Mouse (Mus musculus): ENCODE data around the gene Adck1. TPM values are rescaled to one million over a fixed set of nuclear protein-coding genes. Genes with fewer than 3 reads are reported as not detected.
A peak's percentile ranks its signal among the peaks of the same experiment; 100 is the strongest.

The Adck1 gene
- polyA plus RNA-seq, 1 experiment from 2014 or later = 24.8 TPM

GRCm38 (mm10) chr12:88454701-88455410, 94.5 kb downstream of the Adck1 start:
- 39% methylated on average over 12 of the region's 12 CpGs for WGBS
- no peak for TF ChIP-seq CTCF (IDR thresholded peaks at IDR 0.05; ENCODE audit: low read depth)

DNA sequence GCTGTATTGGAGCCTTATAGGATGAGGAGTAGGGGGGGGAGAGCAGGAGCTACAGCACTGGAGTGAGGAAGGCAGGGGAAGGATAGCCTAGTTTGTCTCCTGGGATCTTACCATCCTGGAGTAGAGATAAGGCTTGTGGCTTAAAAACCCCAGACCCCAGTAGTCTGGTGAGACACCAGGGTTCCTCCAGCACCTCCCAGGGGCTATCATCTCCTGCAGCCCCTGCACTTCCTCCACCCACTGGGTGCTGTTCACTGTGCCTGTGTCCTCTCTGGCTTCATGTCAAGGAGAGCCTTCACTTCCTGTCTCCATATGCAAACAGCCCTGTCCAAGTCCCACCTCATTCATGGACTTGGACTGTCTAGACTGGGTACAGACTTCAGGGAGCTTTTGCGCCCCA, 96.7 kb downstream of the Adck1 start:
- no peak for ATAC-seq (replicated peaks; ENCODE audit: low FRiP score, low read depth)

More at GRCm38 (mm10) chr12:88454701-88455410, 94.5 kb downstream of the Adck1 start:
- Histone ChIP-seq H3K36me3 (ENCODE audit: insufficient read depth, low read length) (peaks cover 11% of the 10 kb centered on the region; the same call in 1 of the 2 replicates), H3K4me2 (ENCODE audit: low read length) (no peak overlapping the region), H3K27me3 (ENCODE audit: insufficient read depth, low read length) (no peaks in the 10 kb centered on the region), H3K9me3 (replicated peaks; ENCODE audit: low read length) (no peaks in the 10 kb centered on the region), H3K4me1 (replicated peaks; ENCODE audit: insufficient read depth, low read length) (peaks cover 3% of the 10 kb centered on the region; the same call in 1 of the 2 replicates), H3K27ac (no peak overlapping the region), H3K4me3 (replicated peaks; ENCODE audit: low read depth, low read length) (no peak overlapping the region), H3K9ac (ENCODE audit: low read depth, low read length) (no peak overlapping the region)
- peak; percentile 73 for ATAC-seq (replicated peaks; ENCODE audit: low FRiP score, low read depth)
- DNase-seq (ENCODE audit: low spot score) = peak; percentile 41

DNA sequence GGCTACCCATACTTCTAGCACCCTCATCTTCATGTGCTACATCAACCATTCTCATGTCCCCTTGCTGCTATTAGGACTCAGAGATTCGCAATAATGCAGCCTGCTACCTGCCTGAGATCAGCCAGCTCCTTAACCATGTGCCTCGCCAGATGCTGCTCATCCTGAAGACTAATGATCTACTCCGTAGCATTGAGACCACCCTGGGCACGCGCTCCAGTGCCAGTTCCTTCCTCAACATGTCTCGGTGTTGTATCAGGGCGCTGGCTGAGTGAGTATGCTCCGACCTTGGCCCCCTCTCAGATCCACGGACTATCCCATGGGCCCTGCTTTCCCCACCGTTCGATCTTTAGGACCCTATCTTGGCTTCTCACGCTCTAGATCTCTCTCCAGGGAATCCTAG, 98.6 kb downstream of the Adck1 start:
- 94% methylated on average over 12 of the region's 12 CpGs for WGBS
- H3K4me3 ChIP-seq (replicated peaks; ENCODE audit: low read depth, low read length) = no peak overlapping the region
- TF ChIP-seq CTCF (IDR thresholded peaks at IDR 0.05; ENCODE audit: low read depth) = no peak
- H3K27me3 ChIP-seq (ENCODE audit: insufficient read depth, low read length) = no peaks in the 10 kb centered on the region
- H3K36me3 ChIP-seq (ENCODE audit: insufficient read depth, low read length) = 0 out of 2 replicates have a peak, but pooled peaks cover 4% of the 10 kb centered on the region
- peaks cover 3% of the 10 kb centered on the region; the same call in 1 of the 2 replicates for H3K4me1 ChIP-seq (replicated peaks; ENCODE audit: insufficient read depth, low read length)
- H3K9me3 ChIP-seq (replicated peaks; ENCODE audit: low read length) = no peaks in the 10 kb centered on the region
- H3K9ac ChIP-seq (ENCODE audit: low read depth, low read length) = no peak overlapping the region
- ATAC-seq (replicated peaks; ENCODE audit: low FRiP score, low read depth) (no peak), DNase-seq (ENCODE audit: low spot score) (no peak)
- H3K27ac ChIP-seq = no peak overlapping the region
- no peak overlapping the region for H3K4me2 ChIP-seq (ENCODE audit: low read length)

More for the DNA sequence above, 96.7 kb downstream of the Adck1 start:
- H3K27ac ChIP-seq = no peak overlapping the region
- no peaks in the 10 kb centered on the region for H3K9me3 ChIP-seq (replicated peaks; ENCODE audit: low read length)
- 94% methylated on average over 1 of the region's 1 CpGs for WGBS
- no peak overlapping the region for H3K9ac ChIP-seq (ENCODE audit: low read depth, low read length)
- peaks cover 3% of the 10 kb centered on the region; the same call in 1 of the 2 replicates for H3K4me1 ChIP-seq (replicated peaks; ENCODE audit: insufficient read depth, low read length)
- no peak overlapping the region for H3K4me3 ChIP-seq (replicated peaks; ENCODE audit: low read depth, low read length)
- TF ChIP-seq CTCF (IDR thresholded peaks at IDR 0.05; ENCODE audit: low read depth) = no peak
- H3K4me2 ChIP-seq (ENCODE audit: low read length) = no peak overlapping the region
- no peaks in the 10 kb centered on the region for H3K27me3 ChIP-seq (ENCODE audit: insufficient read depth, low read length)
- H3K36me3 ChIP-seq (ENCODE audit: insufficient read depth, low read length) = 0 out of 2 replicates have a peak, but pooled peaks cover 4% of the 10 kb centered on the region
- no peak for DNase-seq (ENCODE audit: low spot score)

- no peak for TF ChIP-seq CTCF (IDR thresholded peaks at IDR 0.05; ENCODE audit: low read depth)
- H3K9me3 ChIP-seq (replicated peaks; ENCODE audit: low read length) = no peaks in the 10 kb centered on the region
- H3K36me3 ChIP-seq (ENCODE audit: insufficient read depth, low read length) = 0 out of 2 replicates have a peak, but pooled peaks cover 4% of the 10 kb centered on the region
- H3K9ac ChIP-seq (ENCODE audit: low read depth, low read length) = no peak overlapping the region
- H3K4me1 ChIP-seq (replicated peaks; ENCODE audit: insufficient read depth, low read length) = peaks cover 3% of the 10 kb centered on the region; the same call in 1 of the 2 replicates
- whole genome bisulfite sequencing = 79% methylated on average over 1 of the region's 1 CpGs
- ATAC-seq (replicated peaks; ENCODE audit: low FRiP score, low read depth) (no peak), DNase-seq (ENCODE audit: low spot score) (no peak)
- H3K27me3 ChIP-seq (ENCODE audit: insufficient read depth, low read length) = no peaks in the 10 kb centered on the region
- H3K4me2 ChIP-seq (ENCODE audit: low read length) = no peak overlapping the region
- H3K4me3 ChIP-seq (replicated peaks; ENCODE audit: low read depth, low read length) = no peak overlapping the region
- H3K27ac ChIP-seq = no peak overlapping the region
Observed at GRCm38 (mm10) chr12:88459461-88459860, 99.1 kb downstream of the Adck1 start.

GRCm38 (mm10) chr12:88461026-88461425, 100.7 kb downstream of the Adck1 start:
- H3K27ac ChIP-seq = no peak overlapping the region
- no peak for ATAC-seq (replicated peaks; ENCODE audit: low FRiP score, low read depth)
- no peaks in the 10 kb centered on the region for H3K27me3 ChIP-seq (ENCODE audit: insufficient read depth, low read length)
- H3K4me3 ChIP-seq (replicated peaks; ENCODE audit: low read depth, low read length) = no peak overlapping the region
- H3K4me1 ChIP-seq (replicated peaks; ENCODE audit: insufficient read depth, low read length) = no peaks in the 10 kb centered on the region
- no peaks in the 10 kb centered on the region for H3K9me3 ChIP-seq (replicated peaks; ENCODE audit: low read length)
- DNase-seq (ENCODE audit: low spot score) = no peak
- TF ChIP-seq CTCF (IDR thresholded peaks at IDR 0.05; ENCODE audit: low read depth) = no peak
- 90% methylated on average over 6 of the region's 6 CpGs for WGBS
- no peak overlapping the region for H3K9ac ChIP-seq (ENCODE audit: low read depth, low read length)
- H3K36me3 ChIP-seq (ENCODE audit: insufficient read depth, low read length) = no peaks in the 10 kb centered on the region
- no peak overlapping the region for H3K4me2 ChIP-seq (ENCODE audit: low read length)

DNA sequence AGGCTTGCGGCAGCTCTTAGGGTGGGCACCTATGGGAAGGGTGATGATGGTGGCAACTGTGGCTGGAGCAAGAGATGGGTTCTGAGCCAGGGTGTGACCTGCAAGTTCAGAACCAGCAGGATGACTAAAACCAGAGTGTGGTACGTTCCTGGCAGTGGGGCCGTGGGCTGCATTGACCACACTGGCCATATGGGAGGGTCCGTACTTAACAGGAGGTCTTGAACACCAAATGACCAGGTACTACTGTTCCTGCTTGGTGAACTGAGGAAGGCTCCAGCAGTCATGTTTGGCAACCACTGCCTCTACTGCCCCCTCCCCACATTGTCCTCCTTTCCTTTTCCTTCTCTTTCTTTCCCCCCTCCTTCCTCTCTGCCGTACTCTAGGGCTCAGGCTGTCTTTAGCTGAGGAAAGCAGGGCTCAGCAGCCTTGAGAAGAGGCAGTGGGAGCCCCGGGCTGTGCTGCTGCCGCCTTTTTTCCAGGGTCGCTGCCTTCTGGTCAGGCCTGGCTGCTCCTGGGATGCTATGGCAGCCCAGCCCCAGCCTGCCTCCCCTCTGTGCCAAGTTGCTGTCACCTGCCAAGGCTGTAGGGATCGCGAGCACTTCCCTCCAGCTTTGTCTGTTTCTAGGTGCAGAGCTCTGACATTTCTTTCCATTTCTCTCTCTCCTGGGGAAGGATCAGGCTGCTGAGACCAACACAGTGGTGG, 103.4 kb downstream of the Adck1 start:
- Histone ChIP-seq H3K36me3 (ENCODE audit: insufficient read depth, low read length) (no peaks in the 10 kb centered on the region), H3K9me3 (replicated peaks; ENCODE audit: low read length) (no peaks in the 10 kb centered on the region), H3K4me1 (replicated peaks; ENCODE audit: insufficient read depth, low read length) (no peaks in the 10 kb centered on the region), H3K27me3 (ENCODE audit: insufficient read depth, low read length) (no peaks in the 10 kb centered on the region), H3K4me3 (replicated peaks; ENCODE audit: low read depth, low read length) (no peak overlapping the region), H3K9ac (ENCODE audit: low read depth, low read length) (no peak overlapping the region), H3K4me2 (ENCODE audit: low read length) (no peak overlapping the region), H3K27ac (no peak overlapping the region)
- TF ChIP-seq CTCF (IDR thresholded peaks at IDR 0.05; ENCODE audit: low read depth) = no peak
- WGBS = 58% methylated on average over 10 of the region's 10 CpGs
- DNase-seq (ENCODE audit: low spot score) (peak; percentile 31), ATAC-seq (replicated peaks; ENCODE audit: low FRiP score, low read depth) (no peak; the same call in 1 of the 2 replicates)

All from kidney, postnatal 0 days (tissue).